Mouse (Mus musculus): ENCODE results near the gene Spint2. TPM values are rescaled to one million over a fixed set of nuclear protein-coding genes. Genes with fewer than 3 reads are reported as not detected.

The Spint2 gene
- polyA plus RNA-seq, 1 experiment from 2014 or later: 116 TPM

DNA sequence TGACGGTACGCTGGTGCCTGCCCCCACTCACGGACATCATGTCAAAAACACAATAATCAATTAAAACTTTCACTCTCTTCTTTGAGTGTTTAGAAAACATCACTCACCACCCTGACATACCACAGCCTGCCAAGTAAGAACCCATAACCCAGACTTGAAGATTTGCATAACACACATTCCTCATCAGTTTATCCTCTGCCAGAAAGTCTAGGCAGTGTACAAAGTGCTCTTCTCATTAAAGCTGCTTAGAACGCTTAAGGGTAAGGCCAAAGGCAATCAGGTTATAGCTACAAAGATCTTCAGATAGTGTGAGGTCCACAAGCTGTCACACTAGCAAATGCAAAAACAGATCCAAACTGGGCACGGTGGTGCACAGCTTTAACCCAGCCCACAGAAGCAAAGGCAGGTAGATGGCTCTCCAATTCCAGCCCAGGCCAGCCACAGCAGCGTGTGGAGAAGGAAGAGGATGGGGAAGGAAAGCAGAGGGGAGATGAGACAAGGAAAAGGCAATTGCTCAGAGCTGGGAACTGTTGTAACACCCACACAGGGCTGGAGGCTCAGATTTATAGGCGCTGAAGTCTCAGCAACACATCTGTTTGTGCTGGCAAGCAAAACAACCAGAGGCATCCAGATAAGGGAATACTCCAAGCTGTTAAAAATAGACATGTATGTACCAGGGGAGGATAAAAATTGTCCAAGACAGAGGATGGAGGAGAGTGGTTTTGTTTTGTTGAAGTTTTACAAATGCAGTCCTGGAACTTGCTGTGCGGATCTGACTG is 9.8 kb downstream of the Spint2 start:
- peak overlapping the region; percentile 65 for H3K9ac ChIP-seq (ENCODE audit: low read length)
- peak overlapping the region; percentile 14; the same call in 1 of the 2 replicates for H3K4me3 ChIP-seq (ENCODE audit: low read length)
- H3K27me3 ChIP-seq (ENCODE audit: control insufficient read depth, insufficient read depth, low read length): no peaks in the 10 kb centered on the region
- peaks cover 29% of the 10 kb centered on the region for H3K4me1 ChIP-seq (ENCODE audit: control insufficient read depth, insufficient read depth, low read length)
- peak; percentile 77 for ATAC-seq (replicated peaks; ENCODE audit: extremely low read depth, insufficient read depth, low FRiP score)
- H3K27ac ChIP-seq (ENCODE audit: low read length): peak overlapping the region; percentile 96
- peak overlapping the region; percentile 56 for H3K4me2 ChIP-seq (ENCODE audit: low read depth, low read length)
- no peaks in the 10 kb centered on the region for H3K36me3 ChIP-seq (ENCODE audit: control insufficient read depth, insufficient read depth)
- H3K9me3 ChIP-seq (replicated peaks; ENCODE audit: control insufficient read depth, low read length): no peaks in the 10 kb centered on the region
- 36% methylated on average over 8 of the region's 8 CpGs for whole genome bisulfite sequencing

- no peaks in the 10 kb centered on the region for H3K36me3 ChIP-seq (ENCODE audit: control insufficient read depth, insufficient read depth)
- no peak overlapping the region for H3K9ac ChIP-seq (ENCODE audit: low read length)
- 81% methylated on average over 4 of the region's 4 CpGs for WGBS
- no peak for ATAC-seq (replicated peaks; ENCODE audit: extremely low read depth, insufficient read depth, low FRiP score)
- no peaks in the 10 kb centered on the region for H3K27me3 ChIP-seq (ENCODE audit: control insufficient read depth, insufficient read depth, low read length)
- no peak overlapping the region for H3K27ac ChIP-seq (ENCODE audit: low read length)
- H3K4me3 ChIP-seq (ENCODE audit: low read length): no peak overlapping the region
- H3K4me1 ChIP-seq (ENCODE audit: control insufficient read depth, insufficient read depth, low read length): peaks cover 29% of the 10 kb centered on the region
- no peak overlapping the region for H3K4me2 ChIP-seq (ENCODE audit: low read depth, low read length)
- no peaks in the 10 kb centered on the region for H3K9me3 ChIP-seq (replicated peaks; ENCODE audit: control insufficient read depth, low read length)
These were observed 11.3 kb downstream of the Spint2 start for GRCm38 (mm10) chr7:29270445-29270844.

GRCm38 (mm10) chr7:29266931-29267330 is 14.8 kb downstream of the Spint2 start:
- ATAC-seq (replicated peaks; ENCODE audit: extremely low read depth, insufficient read depth, low FRiP score): no peak
- no peak overlapping the region for H3K27ac ChIP-seq (ENCODE audit: low read length)
- H3K4me3 ChIP-seq (ENCODE audit: low read length): no peak overlapping the region
- H3K9me3 ChIP-seq (replicated peaks; ENCODE audit: control insufficient read depth, low read length): no peaks in the 10 kb centered on the region
- H3K27me3 ChIP-seq (ENCODE audit: control insufficient read depth, insufficient read depth, low read length): no peaks in the 10 kb centered on the region
- no peak overlapping the region for H3K9ac ChIP-seq (ENCODE audit: low read length)
- peaks cover 33% of the 10 kb centered on the region for H3K4me1 ChIP-seq (ENCODE audit: control insufficient read depth, insufficient read depth, low read length)
- H3K36me3 ChIP-seq (ENCODE audit: control insufficient read depth, insufficient read depth): no peaks in the 10 kb centered on the region
- 72% methylated on average over 4 of the region's 4 CpGs for WGBS
- no peak overlapping the region for H3K4me2 ChIP-seq (ENCODE audit: low read depth, low read length)

GRCm38 (mm10) chr7:29265636-29266035 is 16.1 kb downstream of the Spint2 start:
- Histone ChIP-seq H3K9me3 (replicated peaks; ENCODE audit: control insufficient read depth, low read length) (no peaks in the 10 kb centered on the region), H3K4me2 (ENCODE audit: low read depth, low read length) (no peak overlapping the region), H3K4me3 (ENCODE audit: low read length) (no peak overlapping the region), H3K36me3 (ENCODE audit: control insufficient read depth, insufficient read depth) (no peaks in the 10 kb centered on the region), H3K4me1 (ENCODE audit: control insufficient read depth, insufficient read depth, low read length) (peaks cover 21% of the 10 kb centered on the region), H3K9ac (ENCODE audit: low read length) (no peak overlapping the region), H3K27me3 (ENCODE audit: control insufficient read depth, insufficient read depth, low read length) (no peaks in the 10 kb centered on the region), H3K27ac (ENCODE audit: low read length) (no peak overlapping the region; the same call in 1 of the 2 replicates)
- ATAC-seq (replicated peaks; ENCODE audit: extremely low read depth, insufficient read depth, low FRiP score): no peak
- 72% methylated on average over 7 of the region's 7 CpGs for WGBS

- Histone ChIP-seq H3K9me3 (replicated peaks; ENCODE audit: control insufficient read depth, low read length) (no peaks in the 10 kb centered on the region), H3K4me3 (ENCODE audit: low read length) (no peak overlapping the region), H3K4me1 (ENCODE audit: control insufficient read depth, insufficient read depth, low read length) (peaks cover 19% of the 10 kb centered on the region), H3K27me3 (ENCODE audit: control insufficient read depth, insufficient read depth, low read length) (no peaks in the 10 kb centered on the region), H3K27ac (ENCODE audit: low read length) (no peak overlapping the region), H3K4me2 (ENCODE audit: low read depth, low read length) (no peak overlapping the region), H3K9ac (ENCODE audit: low read length) (no peak overlapping the region), H3K36me3 (ENCODE audit: control insufficient read depth, insufficient read depth) (no peaks in the 10 kb centered on the region)
- no peak for ATAC-seq (replicated peaks; ENCODE audit: extremely low read depth, insufficient read depth, low FRiP score)
- 83% methylated on average over 3 of the region's 3 CpGs for WGBS
These were observed 17.9 kb downstream of the Spint2 start for GRCm38 (mm10) chr7:29263831-29264230.

- no peaks in the 10 kb centered on the region for H3K36me3 ChIP-seq (ENCODE audit: control insufficient read depth, insufficient read depth)
- ATAC-seq (replicated peaks; ENCODE audit: extremely low read depth, insufficient read depth, low FRiP score): no peak
- 54% methylated on average over 6 of the region's 6 CpGs for WGBS
- no peak overlapping the region for H3K9ac ChIP-seq (ENCODE audit: low read length)
- no peak overlapping the region for H3K4me2 ChIP-seq (ENCODE audit: low read depth, low read length)
- peak overlapping the region; percentile 14 for H3K27ac ChIP-seq (ENCODE audit: low read length)
- H3K9me3 ChIP-seq (replicated peaks; ENCODE audit: control insufficient read depth, low read length): no peaks in the 10 kb centered on the region
- no peaks in the 10 kb centered on the region for H3K27me3 ChIP-seq (ENCODE audit: control insufficient read depth, insufficient read depth, low read length)
- H3K4me1 ChIP-seq (ENCODE audit: control insufficient read depth, insufficient read depth, low read length): peaks cover 21% of the 10 kb centered on the region
- H3K4me3 ChIP-seq (ENCODE audit: low read length): no peak overlapping the region
These were observed 19.6 kb downstream of the Spint2 start for GRCm38 (mm10) chr7:29262151-29262550.

- no peaks in the 10 kb centered on the region for H3K9me3 ChIP-seq (replicated peaks; ENCODE audit: control insufficient read depth, low read length)
- no peak overlapping the region for H3K9ac ChIP-seq (ENCODE audit: low read length)
- no peak for ATAC-seq (replicated peaks; ENCODE audit: extremely low read depth, insufficient read depth, low FRiP score)
- H3K27me3 ChIP-seq (ENCODE audit: control insufficient read depth, insufficient read depth, low read length): no peaks in the 10 kb centered on the region
- H3K4me1 ChIP-seq (ENCODE audit: control insufficient read depth, insufficient read depth, low read length): peaks cover 16% of the 10 kb centered on the region
- H3K4me3 ChIP-seq (ENCODE audit: low read length): no peak overlapping the region
- no peak overlapping the region for H3K27ac ChIP-seq (ENCODE audit: low read length)
- no peak overlapping the region for H3K4me2 ChIP-seq (ENCODE audit: low read depth, low read length)
- WGBS: 79% methylated on average over 10 of the region's 10 CpGs
- no peaks in the 10 kb centered on the region for H3K36me3 ChIP-seq (ENCODE audit: control insufficient read depth, insufficient read depth)
These were observed 21.7 kb downstream of the Spint2 start for GRCm38 (mm10) chr7:29259781-29260730.

GRCm38 (mm10) chr7:29257368-29257767 is 24.3 kb downstream of the Spint2 start:
- ATAC-seq (replicated peaks; ENCODE audit: extremely low read depth, insufficient read depth, low FRiP score): no peak
- Histone ChIP-seq H3K27me3 (ENCODE audit: control insufficient read depth, insufficient read depth, low read length) (no peaks in the 10 kb centered on the region), H3K4me1 (ENCODE audit: control insufficient read depth, insufficient read depth, low read length) (peaks cover 7% of the 10 kb centered on the region; the same call in 1 of the 2 replicates), H3K27ac (ENCODE audit: low read length) (peak overlapping the region; percentile 44; the same call in 1 of the 2 replicates), H3K36me3 (ENCODE audit: control insufficient read depth, insufficient read depth) (no peaks in the 10 kb centered on the region), H3K9me3 (replicated peaks; ENCODE audit: control insufficient read depth, low read length) (no peaks in the 10 kb centered on the region), H3K9ac (ENCODE audit: low read length) (no peak overlapping the region), H3K4me3 (ENCODE audit: low read length) (no peak overlapping the region), H3K4me2 (ENCODE audit: low read depth, low read length) (no peak overlapping the region)
- WGBS: 71% methylated on average over 1 of the region's 1 CpGs

GRCm38 (mm10) chr7:29255875-29256274 is 25.8 kb downstream of the Spint2 start:
- Histone ChIP-seq H3K9ac (ENCODE audit: low read length) (no peak overlapping the region), H3K9me3 (replicated peaks; ENCODE audit: control insufficient read depth, low read length) (no peaks in the 10 kb centered on the region), H3K4me3 (ENCODE audit: low read length) (no peak overlapping the region), H3K27ac (ENCODE audit: low read length) (no peak overlapping the region), H3K36me3 (ENCODE audit: control insufficient read depth, insufficient read depth) (no peaks in the 10 kb centered on the region), H3K4me2 (ENCODE audit: low read depth, low read length) (no peak overlapping the region), H3K27me3 (ENCODE audit: control insufficient read depth, insufficient read depth, low read length) (no peaks in the 10 kb centered on the region), H3K4me1 (ENCODE audit: control insufficient read depth, insufficient read depth, low read length) (peaks cover 3% of the 10 kb centered on the region; the same call in 1 of the 2 replicates)
- 79% methylated on average over 4 of the region's 4 CpGs for WGBS
- ATAC-seq (replicated peaks; ENCODE audit: extremely low read depth, insufficient read depth, low FRiP score): no peak

All from heart, embryonic 16.5 days (tissue).